Mouse (Mus musculus) forebrain, embryonic 11.5 days (tissue): Measurements from ENCODE around the gene Col4a3. TPM values are rescaled to one million over a fixed set of nuclear protein-coding genes. Genes with fewer than 3 reads are reported as not detected.

Experiments used
- ATAC-seq: fragments of 200-750 bp; cut with Nextera tagmentation; replicated peaks from 2 replicates; pipeline ENCODE4 v1.8.0; 2017; ENCODE audit warnings: moderate TSS enrichment; ENCODE audit not compliant: low FRiP score
- DNase-seq: peaks from one replicate; pipeline ENCODE4 v3.0.0-alpha.2; 2017; ENCODE audit warnings: low spot score
- H3K27ac ChIP-seq: fragments of 300-500 bp; sonication (generic); 2 replicates; pipeline ENCODE4 v1.5.1; 2014; ENCODE audit warnings: low read depth, low read length
- H3K27me3 ChIP-seq: fragments of 300-500 bp; sonication (generic); 2 replicates; pipeline ENCODE4 v1.6.1; 2014; ENCODE audit warnings: mild to moderate bottlenecking, low read length, mixed read lengths; ENCODE audit not compliant: control insufficient read depth, insufficient read depth
- H3K36me3 ChIP-seq: fragments of 300-500 bp; sonication (generic); 2 replicates; pipeline ENCODE4 v1.6.1; 2014; ENCODE audit warnings: mild to moderate bottlenecking, low read length, moderate library complexity, mixed read lengths; ENCODE audit not compliant: control insufficient read depth, insufficient read depth
- H3K4me1 ChIP-seq: fragments of 300-500 bp; sonication (generic); replicated peaks from 2 replicates; pipeline ENCODE4 v1.6.1; 2014; ENCODE audit warnings: low read length, mixed read lengths; ENCODE audit not compliant: control insufficient read depth, insufficient read depth
- H3K4me2 ChIP-seq: fragments of 300-500 bp; sonication (generic); 2 replicates; pipeline ENCODE4 v1.6.1; 2014; ENCODE audit warnings: low read depth, mild to moderate bottlenecking, low read length, moderate library complexity, mixed read lengths; ENCODE audit not compliant: severe bottlenecking
- H3K4me3 ChIP-seq: fragments of 300-500 bp; sonication (generic); 2 replicates; pipeline ENCODE4 v1.5.1; 2014; ENCODE audit warnings: low read depth, low read length
- H3K9ac ChIP-seq: fragments of 300-500 bp; sonication (generic); 2 replicates; pipeline ENCODE4 v1.6.1; 2014; ENCODE audit warnings: low read length
- H3K9me3 ChIP-seq: fragments of 300-500 bp; sonication (generic); 2 replicates; pipeline ENCODE4 v1.6.1; 2016; ENCODE audit warnings: low read length, mixed read lengths; ENCODE audit not compliant: control insufficient read depth
- WGBS: fragments of 180-500 bp; shearing (Covaris S2); extraction: QIAGEN DNeasy Blood & Tissue Kit; methylation state at CpG from one replicate; pipeline ENCODE4 v1.1.7; 2014; 5-methylcytosine and 5-hydroxymethylcytosine counted together
- polyA plus RNA-seq: library from polyadenylated mRNA; unstranded; fragments of >200 nt; fragmentation: Nextera tagmentation; extraction: Ambion mirVana; gene quantifications from 2 replicates; pipeline ENCODE4 v1.2.1, GENCODE M21; 2014

The Col4a3 gene
- polyA plus RNA-seq, 1 experiment from 2014 or later = 0.08 TPM

DNA sequence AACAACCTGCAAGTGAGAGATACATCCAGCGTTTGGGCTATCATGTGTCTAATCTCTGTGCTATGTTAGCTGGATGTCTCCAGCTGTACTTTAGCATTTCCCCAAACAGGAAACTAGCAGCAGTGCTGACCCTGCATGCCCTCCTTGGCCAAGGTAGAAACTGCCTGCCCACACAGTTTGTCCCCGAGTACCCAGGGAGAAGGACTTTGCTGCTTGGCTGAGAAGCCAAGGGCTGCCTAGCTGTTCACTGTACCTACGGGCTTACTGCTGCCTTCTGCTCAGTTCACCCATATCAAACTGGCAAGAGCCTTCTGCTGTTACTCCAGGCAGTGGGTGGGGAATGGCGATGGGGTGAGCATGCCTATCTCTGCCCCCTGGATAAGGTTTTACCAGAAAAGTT lies 3.5 kb downstream of the Col4a3 start:
- WGBS = 80% methylated on average over 4 of the region's 4 CpGs
- Histone ChIP-seq H3K4me1 (no peaks in the 10 kb centered on the region; the same call in 1 of the 2 replicates), H3K36me3 (no peaks in the 10 kb centered on the region), H3K4me3 (no peak overlapping the region), H3K27me3 (0 out of 2 replicates have a peak, but pooled peaks cover 2% of the 10 kb centered on the region), H3K27ac (no peak overlapping the region), H3K4me2 (no peak overlapping the region), H3K9ac (no peak overlapping the region), H3K9me3 (no peaks in the 10 kb centered on the region)
- no peak for ATAC-seq
- no peak for DNase-seq

DNA sequence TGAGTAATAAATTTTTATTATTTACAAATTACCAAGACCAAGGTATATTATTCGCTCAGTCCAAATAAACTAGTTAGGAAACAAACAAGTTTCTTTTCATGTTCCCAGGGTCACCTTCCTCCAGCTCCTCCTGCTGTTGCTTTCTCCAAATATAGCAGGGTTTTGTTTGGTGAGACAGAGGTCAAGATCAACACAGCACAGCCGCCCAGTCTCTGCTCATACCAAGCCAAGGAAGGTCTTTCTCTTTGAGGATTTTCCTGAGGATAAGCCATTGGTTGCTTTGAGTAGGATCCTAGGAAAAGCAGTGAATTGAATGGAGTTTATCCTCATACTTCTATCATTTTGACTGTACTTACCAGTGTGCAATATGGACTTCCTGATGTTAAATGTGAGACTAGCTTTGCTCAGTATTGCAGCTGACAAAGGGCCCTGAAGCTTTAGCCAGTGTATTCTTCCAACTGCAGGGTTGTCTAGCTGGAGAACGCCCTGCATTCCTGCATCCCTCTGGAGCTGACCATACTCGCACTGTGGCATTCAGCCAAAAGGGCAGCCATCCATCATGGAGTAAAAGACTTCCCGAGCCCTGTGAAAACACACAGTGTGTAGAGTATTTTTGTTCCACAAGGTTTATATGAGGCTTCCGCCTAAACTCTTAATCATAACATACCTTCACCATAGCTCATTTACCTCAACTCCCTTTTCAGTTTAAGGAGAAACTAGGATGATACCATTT lies 10.3 kb downstream of the Col4a3 start:
- no peak overlapping the region for H3K27ac ChIP-seq
- no peaks in the 10 kb centered on the region for H3K27me3 ChIP-seq
- DNase-seq (no peak), ATAC-seq (no peak)
- no peaks in the 10 kb centered on the region for H3K4me1 ChIP-seq
- no peaks in the 10 kb centered on the region for H3K36me3 ChIP-seq
- 89% methylated on average over 6 of the region's 6 CpGs for WGBS
- no peak overlapping the region for H3K9ac ChIP-seq
- H3K4me3 ChIP-seq = no peak overlapping the region
- no peaks in the 10 kb centered on the region for H3K9me3 ChIP-seq
- H3K4me2 ChIP-seq = no peak overlapping the region

DNA sequence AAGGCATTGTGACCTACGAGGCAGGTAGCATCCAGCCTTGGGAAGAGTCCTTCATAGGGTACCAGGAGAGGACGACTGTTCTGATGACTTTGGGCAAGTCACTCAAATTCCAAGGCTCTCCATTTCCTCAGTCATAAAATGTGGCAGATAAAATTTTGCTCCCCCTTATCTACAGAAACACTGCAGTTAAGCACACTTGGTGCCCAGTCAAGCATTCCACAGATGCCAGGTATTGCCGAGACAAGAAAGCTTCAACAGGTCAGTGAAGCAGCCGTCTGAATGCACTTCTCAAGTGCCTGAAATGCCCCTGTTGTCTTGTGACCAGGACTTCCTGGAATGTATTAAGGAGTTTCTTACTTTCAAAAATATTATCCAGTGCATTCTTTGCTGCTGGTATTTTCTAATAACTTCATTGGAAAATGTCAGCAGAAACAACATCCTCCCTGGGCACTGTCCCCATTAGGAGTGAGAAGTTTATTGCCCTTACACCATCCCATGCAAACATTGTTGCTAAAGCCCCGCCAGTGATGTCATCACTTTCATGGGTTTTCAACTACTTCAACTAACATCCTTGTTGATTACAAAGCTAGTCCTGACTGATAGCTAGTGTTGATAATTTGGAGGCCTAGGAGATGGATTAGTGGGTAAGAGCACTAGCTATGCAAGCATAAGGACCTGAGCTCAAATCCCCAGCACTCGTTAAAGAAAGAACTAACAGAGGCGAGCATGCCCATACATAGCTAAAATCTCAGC lies 16.7 kb downstream of the Col4a3 start:
- Histone ChIP-seq H3K27me3 (no peaks in the 10 kb centered on the region), H3K4me3 (no peak overlapping the region), H3K9me3 (no peaks in the 10 kb centered on the region), H3K4me2 (no peak overlapping the region), H3K4me1 (no peaks in the 10 kb centered on the region), H3K27ac (no peak overlapping the region), H3K9ac (no peak overlapping the region), H3K36me3 (no peaks in the 10 kb centered on the region)
- ATAC-seq (no peak), DNase-seq (no peak)
- WGBS = 78% methylated on average over 7 of the region's 7 CpGs

DNA sequence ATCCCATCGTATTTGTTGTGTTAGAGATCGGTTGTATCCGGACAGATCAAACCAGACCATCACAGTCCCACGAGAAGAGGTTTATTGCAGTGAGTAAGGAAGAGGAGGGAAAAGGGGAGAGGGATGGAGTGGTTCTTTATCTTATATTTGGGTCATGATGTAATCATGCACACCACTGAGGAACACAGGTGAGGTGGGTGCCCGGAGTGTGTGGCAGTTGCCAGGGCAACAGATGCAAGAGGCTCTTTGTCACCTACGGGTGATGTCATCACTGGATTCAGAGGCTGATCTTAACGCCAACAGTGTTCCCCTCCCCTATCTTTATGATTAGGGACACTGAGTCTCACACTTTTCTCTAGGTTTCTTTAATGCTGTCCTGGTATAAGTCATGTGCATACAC lies 18.6 kb downstream of the Col4a3 start:
- no peaks in the 10 kb centered on the region for H3K36me3 ChIP-seq
- 90% methylated on average over 7 of the region's 7 CpGs for WGBS
- no peak overlapping the region for H3K4me2 ChIP-seq
- no peak overlapping the region for H3K4me3 ChIP-seq
- no peak overlapping the region for H3K27ac ChIP-seq
- no peaks in the 10 kb centered on the region for H3K9me3 ChIP-seq
- H3K27me3 ChIP-seq = no peaks in the 10 kb centered on the region
- no peak overlapping the region for H3K9ac ChIP-seq
- ATAC-seq (no peak), DNase-seq (no peak)
- no peaks in the 10 kb centered on the region for H3K4me1 ChIP-seq

DNA sequence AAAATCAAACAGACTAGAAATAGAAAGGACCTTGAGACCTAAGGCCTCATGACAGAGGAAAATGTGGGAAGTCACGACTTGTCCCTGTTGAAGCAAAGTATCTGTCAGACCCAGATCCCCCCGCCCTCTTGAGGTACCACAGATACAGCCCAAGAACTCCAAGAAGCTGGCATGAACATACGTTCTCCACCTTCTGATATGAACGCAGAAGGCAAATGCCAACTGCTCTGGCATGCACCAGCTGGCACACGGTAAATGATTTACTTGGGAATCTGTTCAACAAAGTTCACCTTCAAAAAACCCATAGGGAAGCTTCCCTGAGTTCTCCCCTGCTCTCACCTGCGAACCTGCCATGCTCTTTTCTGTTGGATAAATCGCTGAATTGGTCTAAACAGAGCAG lies 19.1 kb downstream of the Col4a3 start:
- WGBS = 90% methylated on average over 7 of the region's 7 CpGs
- H3K9me3 ChIP-seq = no peaks in the 10 kb centered on the region
- ATAC-seq (no peak), DNase-seq (no peak)
- H3K4me1 ChIP-seq = no peaks in the 10 kb centered on the region
- no peaks in the 10 kb centered on the region for H3K27me3 ChIP-seq
- H3K4me3 ChIP-seq = no peak overlapping the region
- H3K36me3 ChIP-seq = no peaks in the 10 kb centered on the region
- no peak overlapping the region for H3K9ac ChIP-seq
- no peak overlapping the region for H3K4me2 ChIP-seq
- H3K27ac ChIP-seq = no peak overlapping the region

DNA sequence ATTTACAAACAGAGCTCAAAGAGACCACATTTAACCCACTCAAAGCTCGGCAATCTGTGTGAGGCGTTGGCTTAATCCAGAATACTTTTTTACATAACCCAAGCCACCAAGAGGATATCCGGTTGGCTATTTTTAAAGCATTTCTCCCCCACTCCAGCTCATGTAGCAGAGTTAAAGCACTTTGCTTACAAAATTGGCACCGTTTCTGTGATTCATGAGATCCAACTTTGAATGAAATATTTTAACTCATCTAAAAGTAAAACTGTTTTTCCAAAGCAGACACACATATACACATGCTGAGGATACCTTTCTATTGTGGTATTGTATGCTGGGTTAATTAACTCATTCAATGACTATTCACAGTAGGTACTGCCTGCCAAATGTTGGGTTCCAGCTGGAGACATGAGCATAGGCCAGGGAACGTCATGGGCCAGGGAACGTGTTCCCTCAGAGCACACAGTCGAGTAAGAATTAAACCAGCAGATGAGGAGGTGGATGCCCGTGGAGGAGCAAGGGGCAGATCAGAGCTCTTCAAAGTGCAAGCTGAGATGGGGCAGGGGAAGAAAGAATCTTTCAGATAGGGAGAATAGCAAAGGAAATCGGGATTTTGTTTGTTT lies 22.0 kb downstream of the Col4a3 start:
- H3K9ac ChIP-seq = no peak overlapping the region
- H3K4me3 ChIP-seq = no peak overlapping the region
- H3K27me3 ChIP-seq = no peaks in the 10 kb centered on the region
- DNase-seq (no peak), ATAC-seq (no peak)
- H3K4me2 ChIP-seq = no peak overlapping the region
- no peaks in the 10 kb centered on the region for H3K4me1 ChIP-seq
- no peak overlapping the region for H3K27ac ChIP-seq
- no peaks in the 10 kb centered on the region for H3K9me3 ChIP-seq
- no peaks in the 10 kb centered on the region for H3K36me3 ChIP-seq
- 78% methylated on average over 9 of the region's 9 CpGs for WGBS

DNA sequence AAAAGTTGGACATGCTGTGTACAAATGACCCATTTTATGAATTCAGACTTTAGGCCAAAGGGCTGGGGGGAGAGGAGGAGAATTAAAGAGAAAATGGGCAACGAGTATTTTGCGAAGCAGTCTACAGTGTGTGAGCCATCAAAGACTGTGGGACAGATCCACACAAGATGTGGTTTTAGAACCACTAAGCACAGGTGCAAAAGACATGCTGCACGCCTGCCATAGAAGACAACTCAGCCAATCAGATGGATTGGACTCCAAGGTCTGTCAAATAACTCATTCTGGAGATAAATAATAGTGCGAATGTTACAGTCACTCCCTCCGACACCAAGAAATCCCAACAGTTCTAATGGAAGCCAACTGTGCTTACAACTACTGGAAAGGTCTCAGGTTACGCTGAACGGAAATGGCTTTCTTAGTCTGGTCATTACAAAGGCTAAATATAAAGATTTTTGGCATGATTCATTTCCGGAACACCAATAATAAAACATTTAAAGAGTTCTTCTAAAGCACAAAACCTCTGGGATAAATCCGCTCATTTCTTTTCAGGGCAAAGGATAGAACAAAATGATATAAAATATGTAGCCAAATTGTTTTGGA lies 25.4 kb downstream of the Col4a3 start:
- Histone ChIP-seq H3K27me3 (no peaks in the 10 kb centered on the region), H3K4me3 (no peak overlapping the region), H3K4me1 (no peaks in the 10 kb centered on the region), H3K4me2 (no peak overlapping the region), H3K9me3 (no peaks in the 10 kb centered on the region), H3K27ac (no peak overlapping the region), H3K36me3 (no peaks in the 10 kb centered on the region), H3K9ac (no peak overlapping the region)
- ATAC-seq (no peak), DNase-seq (no peak)
- 86% methylated on average over 9 of the region's 9 CpGs for WGBS

DNA sequence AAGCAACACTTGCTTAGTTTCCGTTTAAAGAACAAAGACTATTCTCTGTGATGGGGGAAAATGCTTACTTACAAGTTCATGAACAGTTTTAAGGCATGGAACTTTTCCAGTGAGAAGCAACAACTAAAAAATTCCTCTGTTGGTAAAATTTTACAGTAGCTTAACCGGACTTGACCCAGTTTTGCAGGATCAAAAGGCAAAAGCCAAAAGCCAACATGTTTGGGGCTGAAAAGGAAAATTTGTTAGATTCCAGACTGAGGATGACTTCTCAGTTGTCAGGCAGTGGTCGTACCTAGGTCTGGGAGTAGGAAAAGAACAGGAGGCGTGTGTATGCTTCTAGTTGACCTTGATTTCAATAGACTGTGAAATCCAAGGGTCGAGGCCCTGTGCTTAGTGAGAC lies 31.3 kb downstream of the Col4a3 start:
- no peak overlapping the region for H3K9ac ChIP-seq
- no peaks in the 10 kb centered on the region for H3K36me3 ChIP-seq
- H3K27ac ChIP-seq = no peak overlapping the region
- no peak for DNase-seq
- 87% methylated on average over 5 of the region's 5 CpGs for WGBS
- H3K4me3 ChIP-seq = no peak overlapping the region
- H3K4me2 ChIP-seq = no peak overlapping the region
- ATAC-seq = no peak
- no peaks in the 10 kb centered on the region for H3K4me1 ChIP-seq
- H3K9me3 ChIP-seq = no peaks in the 10 kb centered on the region
- H3K27me3 ChIP-seq = no peaks in the 10 kb centered on the region
